Mouse (Mus musculus) kidney, postnatal 0 days (tissue): ENCODE results near the gene Ms4a4b. TPM values are rescaled to one million over a fixed set of nuclear protein-coding genes. Genes with fewer than 3 reads are reported as not detected.
"Not testable (repeated sequence)": the region's sequence is repeated elsewhere in the genome, so short reads cannot be mapped to it uniquely, and the experiment has no call there.

Source experiments
- ATAC-seq: fragments of 200-750 bp; cut with Nextera tagmentation; replicated peaks from 2 replicates; pipeline ENCODE4 v1.8.0; 2017; ENCODE audit warnings: low read depth, moderate number of reproducible peaks, moderate TSS enrichment, moderate library complexity; ENCODE audit not compliant: low FRiP score
- DNase-seq: peaks from one replicate; pipeline ENCODE4 v3.0.0-alpha.2; 2016; ENCODE audit warnings: low spot score
- H3K27ac ChIP-seq: fragments of 300-500 bp; sonication (generic); 2 replicates; pipeline ENCODE4 v1.5.1; 2014; ENCODE audit warnings: mild to moderate bottlenecking
- H3K27me3 ChIP-seq: fragments of 300-500 bp; sonication (generic); 2 replicates; pipeline ENCODE4 v1.6.1; 2014; ENCODE audit warnings: low read length, mixed read lengths; ENCODE audit not compliant: insufficient read depth
- H3K36me3 ChIP-seq: fragments of 300-500 bp; sonication (generic); 2 replicates; pipeline ENCODE4 v1.6.1; 2014; ENCODE audit warnings: low read length, mixed read lengths; ENCODE audit not compliant: insufficient read depth
- H3K4me1 ChIP-seq: fragments of 300-500 bp; sonication (generic); replicated peaks from 2 replicates; pipeline ENCODE4 v1.6.1; 2014; ENCODE audit warnings: antibody characterized with exemption, low read length, mixed read lengths; ENCODE audit not compliant: insufficient read depth
- H3K4me2 ChIP-seq: fragments of 300-500 bp; sonication (generic); 2 replicates; pipeline ENCODE4 v1.6.1; 2014; ENCODE audit warnings: mild to moderate bottlenecking, low read length, moderate library complexity, mixed read lengths
- H3K4me3 ChIP-seq: fragments of 300-500 bp; sonication (generic); replicated peaks from 2 replicates; pipeline ENCODE4 v1.5.1; 2014; ENCODE audit warnings: low read depth, low read length
- H3K9ac ChIP-seq: fragments of 300-500 bp; sonication (generic); 2 replicates; pipeline ENCODE4 v1.6.1; 2014; ENCODE audit warnings: low read depth, low read length
- H3K9me3 ChIP-seq: fragments of 300-500 bp; sonication (generic); replicated peaks from 2 replicates; pipeline ENCODE4 v1.6.1; 2016; ENCODE audit warnings: low read length, inconsistent platforms, mixed read lengths
- CTCF ChIP-seq: IDR thresholded peaks from 2 replicates; pipeline ENCODE4 v1.5.1; 2016; ENCODE audit warnings: antibody characterized with exemption, low read depth, mild to moderate bottlenecking, moderate library complexity
- WGBS: fragments of 180-500 bp; shearing (Covaris S2); extraction: QIAGEN DNeasy Blood & Tissue Kit; methylation state at CpG from one replicate; pipeline ENCODE4 v1.1.7; 2014; 5-methylcytosine and 5-hydroxymethylcytosine counted together
- polyA plus RNA-seq: library from polyadenylated mRNA; unstranded; fragments of >200 nt; fragmentation: Nextera tagmentation; extraction: Ambion mirVana; gene quantifications from 2 replicates; pipeline ENCODE4 v1.2.1, GENCODE M21; 2015

Ms4a4b gene
- polyA plus RNA-seq, 1 experiment from 2014 or later, result 0.28 TPM

DNA sequence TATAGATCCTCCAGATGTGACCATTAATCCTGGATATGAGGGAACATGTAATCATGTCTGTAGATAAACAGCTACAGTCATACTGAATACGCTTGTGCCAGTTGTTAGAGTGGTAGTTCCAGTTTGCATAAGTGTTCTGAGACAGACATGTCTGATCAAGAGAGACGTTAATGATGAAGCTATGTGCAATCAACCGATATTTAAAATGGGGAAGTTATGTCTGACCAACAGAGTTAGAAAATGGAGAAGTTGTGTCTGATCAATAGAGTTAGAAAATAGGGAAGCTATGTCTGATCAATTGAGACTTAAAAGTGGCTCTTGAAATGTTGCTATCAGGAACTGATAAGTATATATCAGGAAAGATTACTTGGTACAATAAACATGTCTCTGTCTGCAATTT, 41.9 kb downstream of the Ms4a4b start:
- no peak for TF ChIP-seq CTCF
- no peaks in the 10 kb centered on the region for H3K9me3 ChIP-seq
- H3K4me1 ChIP-seq, result no peaks in the 10 kb centered on the region
- 87% methylated on average over 3 of the region's 3 CpGs for WGBS
- no peak for ATAC-seq
- no peak overlapping the region for H3K4me3 ChIP-seq
- H3K36me3 ChIP-seq, result no peaks in the 10 kb centered on the region
- no peak overlapping the region for H3K4me2 ChIP-seq
- H3K27ac ChIP-seq, result no peak overlapping the region
- DNase-seq, result no peak
- H3K9ac ChIP-seq, result no peak overlapping the region
- H3K27me3 ChIP-seq, result no peaks in the 10 kb centered on the region

DNA sequence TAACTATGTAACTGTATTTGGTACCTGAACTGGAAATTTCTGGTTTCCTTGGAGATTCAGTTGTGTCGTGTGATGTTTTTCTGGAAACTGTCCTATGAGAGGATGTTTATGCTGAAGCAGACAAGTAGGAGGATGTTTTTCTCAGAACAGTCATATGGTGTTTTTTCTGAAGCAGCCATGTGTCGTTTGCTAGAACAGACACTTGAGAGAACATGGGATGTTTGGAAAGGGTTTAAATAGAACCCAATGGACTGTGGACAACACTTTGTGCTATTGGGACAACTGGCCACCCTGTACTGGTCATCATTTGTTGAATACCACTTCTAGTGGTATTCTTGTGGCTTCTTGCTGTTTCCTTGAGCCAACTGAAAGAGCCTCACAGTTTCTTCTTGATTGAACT, 42.4 kb downstream of the Ms4a4b start, which contains the start of gene Gm8369:
Gene Gm8369, plus strand, starts transcription at position 193 of the 400 bp plus-strand sequence.
- no peak for TF ChIP-seq CTCF
- Histone ChIP-seq H3K27ac (no peak within 1 kb of the TSS), H3K4me1 (no peaks in the 10 kb centered on the region), H3K4me3 (no peak within 1 kb of the TSS), H3K36me3 (no peaks in the 10 kb centered on the region), H3K9me3 (no peaks in the 10 kb centered on the region), H3K27me3 (no peaks in the 10 kb centered on the region), H3K4me2 (no peak within 1 kb of the TSS), H3K9ac (no peak within 1 kb of the TSS)
- DNase-seq (no peak), ATAC-seq (no peak)
- 72% methylated on average over 2 of the region's 2 CpGs for WGBS

GRCm38 (mm10) chr19:11486599-11486998, 43.2 kb downstream of the Ms4a4b start:
- no peaks in the 10 kb centered on the region for H3K36me3 ChIP-seq
- no peaks in the 10 kb centered on the region for H3K27me3 ChIP-seq
- H3K9me3 ChIP-seq, result no peaks in the 10 kb centered on the region
- ATAC-seq, result no peak
- no peak overlapping the region for H3K4me2 ChIP-seq
- H3K27ac ChIP-seq, result no peak overlapping the region
- H3K4me3 ChIP-seq, result no peak overlapping the region
- DNase-seq, result no peak
- H3K9ac ChIP-seq, result no peak overlapping the region
- 88% methylated on average over 1 of the region's 1 CpGs for WGBS
- no peak for TF ChIP-seq CTCF
- no peaks in the 10 kb centered on the region for H3K4me1 ChIP-seq

- Histone ChIP-seq H3K36me3 (no peaks in the 10 kb centered on the region), H3K27me3 (no peaks in the 10 kb centered on the region), H3K4me1 (no peaks in the 10 kb centered on the region), H3K4me2 (no peak overlapping the region), H3K9ac (no peak overlapping the region), H3K27ac (no peak overlapping the region), H3K9me3 (no peaks in the 10 kb centered on the region), H3K4me3 (no peak overlapping the region)
- 47% methylated on average over 4 of the region's 4 CpGs for whole genome bisulfite sequencing
- no peak for DNase-seq
- no peak for ATAC-seq
- no peak for TF ChIP-seq CTCF
Measured at GRCm38 (mm10) chr19:11491406-11492189, 48.2 kb downstream of the Ms4a4b start.

GRCm38 (mm10) chr19:11492671-11493070, 49.3 kb downstream of the Ms4a4b start:
- H3K9me3 ChIP-seq, result no peaks in the 10 kb centered on the region
- no peak overlapping the region for H3K4me2 ChIP-seq
- H3K36me3 ChIP-seq, result no peaks in the 10 kb centered on the region
- no peak for TF ChIP-seq CTCF
- no peak overlapping the region for H3K4me3 ChIP-seq
- no peaks in the 10 kb centered on the region for H3K27me3 ChIP-seq
- ATAC-seq (no peak), DNase-seq (no peak)
- H3K27ac ChIP-seq, result no peak overlapping the region
- no peak overlapping the region for H3K9ac ChIP-seq
- H3K4me1 ChIP-seq, result no peaks in the 10 kb centered on the region
- WGBS, result 81% methylated on average over 1 of the region's 1 CpGs

DNA sequence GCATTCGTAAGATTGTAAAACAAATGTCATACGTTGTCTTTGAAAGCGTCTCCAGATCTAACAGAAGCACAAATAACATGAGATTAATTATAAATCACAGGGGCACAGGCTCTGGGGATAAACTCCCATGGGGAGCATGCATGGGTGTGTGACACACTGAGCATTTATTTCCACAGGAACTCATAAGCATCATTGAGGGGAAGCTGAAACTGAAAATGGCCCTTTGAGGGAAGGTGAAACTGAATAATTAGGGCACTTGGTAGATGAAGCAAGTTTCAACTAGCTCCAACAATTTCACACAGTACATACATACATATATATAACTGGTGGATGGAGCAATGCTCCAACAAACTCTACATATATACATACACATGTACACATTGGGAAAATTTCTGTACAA, 51.2 kb downstream of the Ms4a4b start:
- Histone ChIP-seq H3K27me3 (no peaks in the 10 kb centered on the region), H3K9ac (no peak overlapping the region), H3K4me2 (no peak overlapping the region), H3K4me3 (no peak overlapping the region), H3K36me3 (no peaks in the 10 kb centered on the region), H3K9me3 (no peaks in the 10 kb centered on the region), H3K27ac (no peak overlapping the region), H3K4me1 (no peaks in the 10 kb centered on the region)
- DNase-seq, result no peak
- no peak for TF ChIP-seq CTCF
- ATAC-seq, result no peak
- 87% methylated on average over 3 of the region's 3 CpGs for WGBS

DNA sequence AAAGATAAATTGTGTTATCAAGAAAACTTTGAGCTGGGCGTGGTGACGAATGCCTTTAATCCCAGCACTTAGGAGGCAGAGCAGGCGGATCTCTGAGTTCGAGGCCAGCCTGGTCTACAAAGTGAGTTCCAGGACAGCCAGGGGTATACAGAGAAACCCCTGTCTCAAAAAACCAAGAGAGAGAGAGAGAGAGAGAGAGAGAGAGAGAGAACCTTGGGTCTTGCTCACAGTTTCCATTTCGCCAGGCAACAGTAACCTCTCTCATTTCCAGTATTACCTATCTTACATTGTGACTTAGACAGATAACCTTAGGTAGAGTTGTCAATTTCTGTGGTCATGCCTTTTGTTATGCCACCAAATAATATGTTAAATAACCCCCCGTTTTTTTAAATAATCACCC, 53.0 kb downstream of the Ms4a4b start:
- Histone ChIP-seq H3K9me3 (no peaks in the 10 kb centered on the region), H3K36me3 (no peaks in the 10 kb centered on the region), H3K27ac (no peak overlapping the region), H3K4me3 (no peak overlapping the region), H3K9ac (no peak overlapping the region), H3K4me2 (no peak overlapping the region), H3K4me1 (no peaks in the 10 kb centered on the region), H3K27me3 (no peaks in the 10 kb centered on the region)
- no peak for DNase-seq
- 91% methylated on average over 6 of the region's 6 CpGs for WGBS
- no peak for ATAC-seq
- TF ChIP-seq CTCF, result no peak

- H3K9me3 ChIP-seq, H3K9ac ChIP-seq, ATAC-seq, H3K27me3 ChIP-seq, DNase-seq, H3K4me3 ChIP-seq, H3K4me1 ChIP-seq, H3K36me3 ChIP-seq, H3K27ac ChIP-seq, H3K4me2 ChIP-seq: not testable (repeated sequence)
- WGBS, result 76% methylated on average over 1 of the region's 1 CpGs
Measured at GRCm38 (mm10) chr19:11497300-11497699, 53.9 kb downstream of the Ms4a4b start.
